Mouse (Mus musculus) ZHBTc4 (cell line): ENCODE measurements at regions not wholly inside any gene's neighbourhood (a gene's known extent, or its start where the extent isn't known, plus 50 kb on each side); places are given as distances from the start of the nearest gene placed in this dataset.

Experiments
- DNase-seq: peaks from one replicate; pipeline ENCODE4 v3.0.0-alpha.2; 2011; ENCODE audit warnings: low read depth, low spot score

DNA sequence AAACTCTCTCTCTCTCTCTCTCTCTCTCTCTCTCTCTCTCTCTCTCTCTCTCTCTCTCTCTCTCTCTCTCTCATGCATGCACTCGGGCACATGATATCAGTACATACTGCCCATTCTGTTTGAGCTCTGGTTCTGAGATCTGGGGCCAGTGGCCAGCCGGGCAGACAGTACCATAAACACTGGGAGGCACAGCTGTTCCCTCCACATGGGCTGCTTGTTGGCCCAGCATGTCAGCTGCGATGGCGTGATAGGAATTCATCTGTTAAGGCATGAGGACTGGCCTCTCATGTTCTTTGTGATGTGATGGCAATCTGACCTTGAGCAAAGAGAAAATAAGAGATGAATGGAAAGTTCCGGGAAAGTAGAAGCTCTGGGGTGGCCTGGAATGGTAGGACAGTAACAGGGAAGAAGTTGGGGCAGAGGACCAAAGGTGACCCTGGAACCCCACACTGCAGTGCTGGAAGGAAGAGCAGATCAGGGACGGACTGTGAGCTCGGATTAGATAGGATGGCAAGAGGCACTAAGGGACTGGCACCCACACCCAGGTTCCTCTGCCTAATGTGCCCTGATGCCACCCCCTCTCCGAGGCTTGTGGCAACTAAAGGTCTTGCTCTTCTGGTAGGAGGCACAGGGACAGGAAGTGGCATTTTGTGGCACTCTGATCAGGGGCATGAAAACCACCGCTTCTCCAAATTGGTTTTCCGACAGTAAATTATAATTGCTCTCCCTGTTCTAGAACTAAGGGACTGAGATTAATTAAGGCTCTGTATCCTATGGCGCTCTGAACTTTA is 186.4 kb upstream of the Zmiz1 start:
- DNase-seq: no peak

GRCm38 (mm10) chr14:25279751-25280150 is 179.2 kb upstream of the Zmiz1 start:
- DNase-seq: no peak

DNA sequence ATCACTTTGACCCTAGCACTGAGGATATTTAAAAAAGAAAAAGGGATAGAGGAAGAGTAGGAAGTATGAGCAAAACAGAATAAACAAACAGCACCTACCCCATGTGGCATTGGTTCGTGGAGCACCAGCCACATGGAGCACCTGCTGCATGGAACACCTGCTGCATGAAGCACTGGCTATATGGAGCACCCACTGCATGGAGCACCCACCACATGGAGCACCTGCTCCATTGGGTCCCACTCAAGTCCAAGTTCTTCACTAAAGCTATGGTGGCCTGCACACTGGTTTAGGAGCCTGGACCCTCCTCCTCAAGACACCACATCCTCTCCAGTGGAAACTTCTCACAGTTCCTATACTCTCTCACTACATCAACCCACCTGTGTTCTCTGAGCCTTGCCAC is 166.4 kb upstream of the Zmiz1 start:
- DNase-seq: no peak

DNA sequence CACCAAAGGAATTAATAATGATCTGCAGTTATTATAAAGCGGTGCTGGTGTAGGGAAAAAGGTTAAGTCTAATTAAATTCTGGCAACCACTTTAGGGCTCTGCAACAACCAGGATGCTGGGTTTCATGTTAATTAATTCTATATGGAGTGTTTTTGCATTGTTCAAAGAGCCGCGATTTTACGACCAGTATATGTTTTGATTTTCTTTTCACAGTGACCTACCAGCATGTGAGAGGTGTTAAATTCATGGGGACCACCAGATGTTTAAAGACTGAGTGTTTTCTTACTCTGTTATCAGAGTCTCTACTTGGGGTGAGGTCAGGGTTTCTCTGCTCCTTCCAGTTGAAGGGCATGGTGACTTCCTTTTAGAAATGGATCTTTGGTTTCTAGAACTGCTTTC is 164.8 kb upstream of the Zmiz1 start:
- no peak for DNase-seq

GRCm38 (mm10) chr14:25295688-25296350 is 163.2 kb upstream of the Zmiz1 start:
- DNase-seq: no peak

DNA sequence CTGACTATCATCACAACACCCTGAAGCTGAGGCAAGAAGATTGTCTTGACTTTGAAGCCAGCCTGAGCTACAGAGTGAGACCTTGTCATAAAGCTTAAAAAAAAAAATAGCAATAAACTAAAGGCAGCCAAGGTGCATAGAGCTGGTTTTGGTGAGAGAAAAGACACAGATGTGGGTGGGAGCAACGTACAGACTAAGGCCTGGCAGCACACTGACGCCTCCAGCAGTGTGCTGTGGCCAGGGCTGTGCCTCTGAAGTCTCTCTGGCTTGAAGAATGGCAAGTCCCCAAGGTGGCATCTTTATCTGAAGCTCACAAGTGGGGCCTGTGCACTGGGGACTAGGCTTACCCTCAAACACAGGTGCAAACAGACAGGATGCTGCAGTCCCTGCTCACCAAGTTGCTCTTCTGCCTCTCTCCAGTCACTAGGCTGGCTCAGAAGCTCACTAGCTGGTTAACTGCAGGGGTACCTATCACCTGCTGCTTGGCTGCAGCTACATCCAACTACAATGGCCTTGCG is 159.3 kb upstream of the Zmiz1 start:
- no peak for DNase-seq

GRCm38 (mm10) chr14:25301336-25302031 is 157.5 kb upstream of the Zmiz1 start:
- no peak for DNase-seq

DNA sequence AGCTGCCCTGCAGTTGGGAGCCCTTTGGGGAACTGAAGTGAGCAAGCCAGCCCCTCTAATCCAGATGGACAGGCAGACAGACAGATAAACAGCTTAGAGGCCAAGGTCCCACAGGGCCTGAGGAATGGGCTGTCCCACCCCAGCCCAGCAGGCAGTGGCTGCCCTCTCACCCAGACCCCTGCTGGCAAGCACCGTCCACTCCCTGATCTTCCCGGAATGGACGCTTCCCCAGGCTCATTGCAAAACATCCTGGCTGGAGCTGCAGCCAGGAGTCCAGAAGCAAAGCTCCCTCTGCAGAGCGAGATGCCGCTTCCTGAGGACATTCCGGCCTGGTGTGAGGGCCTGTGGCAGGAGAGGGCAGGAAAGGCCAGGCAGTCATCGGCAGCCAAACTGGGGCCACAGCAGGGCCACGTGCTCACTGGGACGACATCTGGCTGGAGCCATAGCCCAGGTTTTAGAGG is 154.6 kb upstream of the Zmiz1 start:
- DNase-seq: no peak

- no peak for DNase-seq
Observed at GRCm38 (mm10) chr14:25306166-25306565, 152.8 kb upstream of the Zmiz1 start.

GRCm38 (mm10) chr14:25306961-25307654 is 151.9 kb upstream of the Zmiz1 start:
- no peak for DNase-seq

DNA sequence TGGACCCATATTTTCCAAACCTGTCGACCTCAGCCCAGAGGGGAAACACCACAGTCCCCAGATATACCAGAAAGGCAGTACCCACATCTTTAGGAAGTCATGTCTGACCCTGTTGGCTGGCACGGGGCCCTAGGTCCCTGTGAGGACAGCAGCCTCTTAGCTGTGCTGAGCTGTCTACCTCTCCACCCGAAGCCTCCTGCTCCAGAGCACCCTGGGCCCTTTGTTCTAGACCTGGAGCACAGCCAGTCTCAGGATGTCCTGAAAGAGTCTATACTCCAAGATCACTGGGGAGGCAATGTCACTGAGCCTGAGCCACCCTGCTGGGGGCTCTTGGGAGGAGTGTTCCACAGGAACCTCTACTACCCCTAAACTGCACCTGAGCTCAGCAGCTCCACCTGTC is 150.9 kb upstream of the Zmiz1 start:
- no peak for DNase-seq

DNA sequence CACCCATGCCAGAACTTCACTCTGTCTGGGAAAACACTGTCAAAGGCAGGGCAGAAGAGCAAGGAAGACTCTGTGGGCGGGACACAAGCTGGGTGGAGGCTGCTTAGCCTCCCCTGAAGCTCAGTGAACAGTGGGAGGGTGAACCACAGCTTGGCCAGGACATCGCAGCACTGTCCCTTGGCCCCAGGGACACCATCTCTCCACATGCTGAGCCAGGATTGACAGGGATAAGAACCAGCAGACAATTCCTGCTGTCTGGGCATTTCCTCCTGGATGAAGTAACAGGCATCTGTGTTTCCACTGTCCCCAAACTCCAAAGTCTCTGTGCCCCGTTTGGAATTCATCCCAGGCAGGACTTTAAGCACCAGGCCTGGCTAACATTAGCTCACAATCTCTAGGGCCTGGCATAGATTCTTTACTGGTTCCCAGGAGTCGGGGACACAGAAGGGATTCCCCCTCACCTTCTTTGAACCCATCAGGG is 148.3 kb upstream of the Zmiz1 start:
- no peak for DNase-seq

DNA sequence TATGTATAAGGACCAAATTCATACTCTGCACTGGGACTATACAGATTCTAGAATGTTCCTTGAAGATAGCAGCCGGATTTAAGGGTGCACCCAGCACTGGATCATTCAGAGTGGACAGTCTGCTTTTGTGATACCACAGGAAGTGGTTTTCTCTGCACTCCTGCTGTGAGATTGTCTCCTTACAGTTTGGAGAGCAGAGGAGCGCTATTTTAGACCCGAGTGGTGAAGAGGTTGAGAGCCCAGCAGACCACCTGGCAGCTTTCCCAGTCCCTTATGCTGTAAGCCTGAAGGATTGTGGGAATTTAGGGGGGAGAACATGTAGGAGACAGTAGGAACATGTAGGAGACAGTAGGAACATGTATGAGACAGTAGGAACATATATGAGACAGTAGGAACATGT is 147.5 kb upstream of the Zmiz1 start:
- no peak for DNase-seq

GRCm38 (mm10) chr14:25312135-25312534 is 146.8 kb upstream of the Zmiz1 start:
- DNase-seq: no peak

- DNase-seq: no peak
Observed at GRCm38 (mm10) chr14:25312814-25313426, 146.1 kb upstream of the Zmiz1 start.

DNA sequence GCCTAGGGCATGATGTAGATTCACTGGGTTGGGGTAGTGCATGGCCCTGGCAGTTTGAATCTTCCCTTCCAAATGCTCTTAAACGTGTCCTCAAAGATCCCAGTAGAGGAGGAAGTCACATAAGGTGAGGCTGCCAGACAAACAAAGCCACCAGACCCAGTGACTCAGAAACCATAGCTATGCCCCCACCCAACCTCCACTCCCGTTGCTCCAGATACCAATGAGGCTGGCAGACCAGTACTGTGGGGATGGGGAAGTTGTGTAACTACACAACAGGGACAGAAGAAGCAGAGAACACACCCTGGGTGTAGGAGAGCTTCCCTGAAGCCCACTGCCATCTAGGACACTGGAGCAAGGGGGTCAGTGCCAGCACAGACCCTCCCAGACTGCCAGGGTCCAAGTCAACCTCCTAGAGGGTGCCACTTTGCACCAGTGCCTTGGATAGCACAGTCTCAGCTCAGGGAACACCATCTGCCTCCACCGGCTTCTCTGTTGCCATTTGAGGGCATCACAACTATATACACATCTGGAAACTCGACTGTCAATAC is 145.2 kb upstream of the Zmiz1 start:
- DNase-seq: no peak

DNA sequence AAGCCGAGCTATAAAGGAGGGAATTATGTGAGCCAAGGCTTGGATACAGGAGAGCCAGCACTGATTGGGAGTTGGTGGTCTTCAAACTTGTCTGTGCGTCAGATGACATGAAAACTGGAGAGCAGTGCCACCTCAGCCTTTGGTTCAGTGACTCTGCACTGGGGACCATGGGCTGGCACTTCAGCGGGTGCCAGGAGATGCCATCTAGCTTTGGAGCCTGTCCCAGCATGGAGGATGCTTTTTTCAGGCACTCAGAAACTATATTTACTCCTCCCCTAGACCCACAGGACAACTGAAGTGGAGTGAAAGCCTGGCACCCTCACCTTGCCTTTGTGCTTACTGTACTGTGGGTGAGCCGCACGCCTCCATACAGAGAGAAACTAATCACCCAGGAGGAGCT is 142.5 kb upstream of the Zmiz1 start:
- no peak for DNase-seq

DNA sequence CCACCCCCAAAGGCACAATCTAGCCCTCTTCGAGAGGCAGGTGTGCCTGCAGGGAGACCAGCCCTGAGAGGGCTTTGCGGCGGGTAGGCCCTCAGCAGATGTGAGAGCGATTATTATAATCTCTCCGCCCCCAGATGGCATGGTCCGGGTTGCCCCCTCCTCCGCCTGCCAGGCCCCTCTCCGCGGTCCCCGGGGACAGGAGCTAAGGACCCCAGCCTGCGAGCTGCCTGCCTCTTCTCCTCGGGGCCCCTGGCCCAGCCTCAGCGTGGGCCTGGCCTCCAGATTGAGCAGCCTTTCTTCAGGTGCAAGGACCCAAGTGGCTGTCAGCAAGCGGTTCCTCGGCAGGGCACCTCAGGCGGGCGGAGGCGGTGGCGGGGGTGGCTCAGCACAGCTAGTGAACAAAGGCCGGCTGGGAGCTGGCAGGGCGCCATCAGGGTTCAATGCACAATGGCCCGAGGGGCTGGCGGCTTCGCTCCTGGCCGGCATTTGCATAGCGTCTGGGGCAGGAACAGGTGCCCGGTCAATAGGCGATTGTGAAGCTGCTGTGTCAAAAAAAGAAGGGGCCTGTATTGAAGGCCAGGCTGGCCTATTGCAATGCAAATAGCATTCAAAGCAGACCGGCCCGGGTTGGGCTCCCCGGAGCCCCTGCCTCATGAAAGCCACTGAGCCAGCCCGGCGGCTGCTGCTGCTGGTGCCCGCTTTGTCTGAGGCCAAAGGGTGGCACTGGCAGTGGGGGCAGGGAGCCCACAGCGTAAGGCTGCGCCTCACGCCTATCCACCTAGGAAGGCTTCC is 141.1 kb upstream of the Zmiz1 start:
- peak; percentile 95 for DNase-seq

- no peak for DNase-seq
Observed at GRCm38 (mm10) chr14:25318909-25319308, 140.1 kb upstream of the Zmiz1 start.

GRCm38 (mm10) chr14:25320141-25320540 is 138.8 kb upstream of the Zmiz1 start:
- DNase-seq: no peak
